Mouse (Mus musculus): ENCODE data around the gene Rpl10-ps3. TPM values are rescaled to one million over a fixed set of nuclear protein-coding genes. Genes with fewer than 3 reads are reported as not detected.

The Rpl10-ps3 gene
- polyA plus RNA-seq, 1 experiment from 2014 or later = 308 TPM

DNA sequence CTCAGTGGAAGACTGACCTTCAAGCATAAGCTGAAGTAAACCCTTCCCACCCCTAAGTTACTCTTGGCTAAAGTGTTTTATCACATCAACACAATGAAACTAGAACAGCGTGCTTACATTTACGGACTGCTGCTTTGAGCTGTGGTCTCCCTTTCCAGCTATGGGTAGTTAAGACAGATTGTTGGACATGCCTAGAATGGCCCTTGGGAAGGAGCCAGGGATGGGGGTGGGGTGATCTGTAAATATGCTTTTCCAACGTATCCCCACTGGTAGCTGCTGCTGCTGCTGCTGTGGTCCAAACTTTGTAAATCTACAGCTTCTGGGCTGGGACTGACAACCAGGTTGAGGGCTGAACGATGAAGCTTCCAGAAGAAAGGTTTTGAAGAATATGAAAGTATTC is 40.8 kb downstream of the Rpl10-ps3 start:
- no peak for ATAC-seq (ENCODE audit: low FRiP score, low read depth)
- Histone ChIP-seq H3K9me3 (no peaks in the 10 kb centered on the region), H3K4me2 (replicated peaks) (no peak overlapping the region), H3K4me3 (no peak overlapping the region), H3K4me1 (peaks cover 7% of the 10 kb centered on the region), H3K9ac (no peak overlapping the region), H3K27me3 (no peaks in the 10 kb centered on the region), H3K36me3 (no peaks in the 10 kb centered on the region), H3K27ac (no peak overlapping the region)
- WGBS = 65% methylated on average over 4 of the region's 4 CpGs

DNA sequence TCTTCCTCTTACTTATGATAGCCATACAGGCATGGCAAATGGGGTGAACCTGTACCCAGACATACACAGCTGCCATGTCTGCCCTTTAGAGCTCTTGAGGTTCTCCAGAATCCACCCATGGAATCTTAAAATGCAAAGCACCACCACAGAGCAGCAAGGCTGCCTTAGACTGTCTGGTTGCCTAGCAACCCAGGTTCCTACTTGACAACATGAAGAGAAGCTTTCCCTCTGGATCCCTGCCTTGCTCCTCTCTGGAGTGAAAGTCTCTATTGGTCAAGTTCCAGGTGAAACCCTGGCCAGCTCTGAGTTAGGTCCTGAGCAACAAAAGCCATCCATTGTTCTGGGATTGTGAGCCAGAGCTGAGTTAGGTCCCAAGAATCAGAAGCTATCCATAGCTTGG is 43.0 kb downstream of the Rpl10-ps3 start:
- peaks cover 7% of the 10 kb centered on the region for H3K4me1 ChIP-seq

GRCm38 (mm10) chr9:50298389-50298788 is 46.4 kb downstream of the Rpl10-ps3 start:
- no peak overlapping the region for H3K27ac ChIP-seq
- H3K4me1 ChIP-seq = no peaks in the 10 kb centered on the region
- WGBS = 63% methylated on average over 2 of the region's 2 CpGs
- no peak overlapping the region for H3K9ac ChIP-seq
- H3K27me3 ChIP-seq = no peaks in the 10 kb centered on the region
- no peak overlapping the region for H3K4me2 ChIP-seq (replicated peaks)
- no peak for ATAC-seq (ENCODE audit: low FRiP score, low read depth)
- H3K36me3 ChIP-seq = no peaks in the 10 kb centered on the region
- peaks cover 5% of the 10 kb centered on the region; the same call in 1 of the 2 replicates for H3K9me3 ChIP-seq
- H3K4me3 ChIP-seq = no peak overlapping the region

More for the DNA sequence above, 43.0 kb downstream of the Rpl10-ps3 start:
- no peak overlapping the region for H3K27ac ChIP-seq
- no peak overlapping the region for H3K4me2 ChIP-seq (replicated peaks)
- no peaks in the 10 kb centered on the region for H3K36me3 ChIP-seq
- no peak overlapping the region for H3K4me3 ChIP-seq
- no peaks in the 10 kb centered on the region for H3K27me3 ChIP-seq
- H3K9me3 ChIP-seq = no peaks in the 10 kb centered on the region
- no peak for ATAC-seq (ENCODE audit: low FRiP score, low read depth)
- no peak overlapping the region for H3K9ac ChIP-seq

Other genes with a start within 250 kb of the Rpl10-ps3 start
- gene Plet1, start 149.6 kb upstream of the Rpl10-ps3 start, polyA plus RNA-seq (2015; fragmentation: Nextera tagmentation; extraction: Ambion mirVana) = 0.18 and 0.19 TPM in 2 replicates
- 71.2 and 84.3 TPM in 2 replicates for gene Pts, start 183.8 kb upstream of the Rpl10-ps3 start, polyA plus RNA-seq (2015; fragmentation: Nextera tagmentation; extraction: Ambion mirVana)
- 2.6 and 2.7 TPM in 2 replicates for gene Il18, start 209.9 kb upstream of the Rpl10-ps3 start, polyA plus RNA-seq (2015; fragmentation: Nextera tagmentation; extraction: Ambion mirVana)
- 0.15 and 0.23 TPM in 2 replicates for gene Bco2, start 210.2 kb upstream of the Rpl10-ps3 start, polyA plus RNA-seq (2015; fragmentation: Nextera tagmentation; extraction: Ambion mirVana)
- not detected in 2 replicates for gene Tex12, start 216.4 kb upstream of the Rpl10-ps3 start, polyA plus RNA-seq (2015; fragmentation: Nextera tagmentation; extraction: Ambion mirVana)